Mouse (Mus musculus) heart, postnatal 0 days (tissue): Measurements from ENCODE around the gene Snhg11. TPM values are rescaled to one million over a fixed set of nuclear protein-coding genes. Genes with fewer than 3 reads are reported as not detected.

Experiments used
- ATAC-seq: fragments of 200-750 bp; cut with Nextera tagmentation; 2 replicates; pipeline ENCODE4 v1.8.0; 2017; ENCODE audit warnings: low read depth, moderate number of reproducible peaks, moderate library complexity; ENCODE audit not compliant: insufficient read depth
- DNase-seq: peaks from one replicate; pipeline ENCODE4 v3.0.0-alpha.2; 2016; ENCODE audit warnings: low spot score
- H3K27ac ChIP-seq: fragments of 300-500 bp; sonication (generic); 2 replicates; pipeline ENCODE4 v1.5.1; 2014; ENCODE audit warnings: low read depth, mild to moderate bottlenecking
- H3K27me3 ChIP-seq: fragments of 300-500 bp; sonication (generic); 2 replicates; pipeline ENCODE4 v1.6.1; 2014; ENCODE audit warnings: low read length, mixed read lengths; ENCODE audit not compliant: control insufficient read depth, insufficient read depth
- H3K36me3 ChIP-seq: fragments of 300-500 bp; sonication (generic); replicated peaks from 2 replicates; pipeline ENCODE4 v1.6.1; 2014; ENCODE audit warnings: low read length, mixed read lengths; ENCODE audit not compliant: control insufficient read depth, insufficient read depth
- H3K4me1 ChIP-seq: fragments of 300-500 bp; sonication (generic); 2 replicates; pipeline ENCODE4 v1.6.1; 2014; ENCODE audit warnings: antibody characterized with exemption; ENCODE audit not compliant: control insufficient read depth, insufficient read depth
- H3K4me2 ChIP-seq: fragments of 300-500 bp; sonication (generic); 2 replicates; pipeline ENCODE4 v1.6.1; 2014; ENCODE audit warnings: low read depth, mild to moderate bottlenecking, low read length, moderate library complexity
- H3K4me3 ChIP-seq: fragments of 300-500 bp; sonication (generic); 2 replicates; pipeline ENCODE4 v1.5.1; 2014; ENCODE audit warnings: low read depth, low read length
- H3K9ac ChIP-seq: fragments of 300-500 bp; sonication (generic); replicated peaks from 2 replicates; pipeline ENCODE4 v1.6.1; 2014; ENCODE audit warnings: low read depth, low read length, mixed read lengths
- H3K9me3 ChIP-seq: fragments of 300-500 bp; sonication (generic); replicated peaks from 2 replicates; pipeline ENCODE4 v1.6.1; 2016; ENCODE audit warnings: low read length; ENCODE audit not compliant: control insufficient read depth
- CTCF ChIP-seq: IDR thresholded peaks from 2 replicates; pipeline ENCODE4 v1.5.1; 2016; ENCODE audit warnings: antibody characterized with exemption, control low read depth, low read depth
- EP300 ChIP-seq: IDR thresholded peaks from 2 replicates; pipeline ENCODE4 v1.6.1; 2016; ENCODE audit warnings: antibody characterized with exemption, low read depth
- WGBS: fragments of 180-500 bp; shearing (Covaris S2); extraction: QIAGEN DNeasy Blood & Tissue Kit; methylation state at CpG from one replicate; pipeline ENCODE4 v1.1.7; 2014; 5-methylcytosine and 5-hydroxymethylcytosine counted together
- polyA plus RNA-seq: library from polyadenylated mRNA; unstranded; fragments of >200 nt; fragmentation: Nextera tagmentation; extraction: Ambion mirVana; gene quantifications from 2 replicates; pipeline ENCODE4 v1.2.1, GENCODE M21; 2015
- total RNA-seq: library from RNA; depleted of rRNA; stranded (reverse); fragments of >200 nt; gene quantifications from 2 replicates; pipeline ENCODE4 v1.2.3, GENCODE M21; 2014; ENCODE audit warnings: low replicate concordance

Gene Snhg11
- total and polyA plus RNA-seq, 2 experiments from 2014 or later, result 0.18 to 0.76 TPM

DNA sequence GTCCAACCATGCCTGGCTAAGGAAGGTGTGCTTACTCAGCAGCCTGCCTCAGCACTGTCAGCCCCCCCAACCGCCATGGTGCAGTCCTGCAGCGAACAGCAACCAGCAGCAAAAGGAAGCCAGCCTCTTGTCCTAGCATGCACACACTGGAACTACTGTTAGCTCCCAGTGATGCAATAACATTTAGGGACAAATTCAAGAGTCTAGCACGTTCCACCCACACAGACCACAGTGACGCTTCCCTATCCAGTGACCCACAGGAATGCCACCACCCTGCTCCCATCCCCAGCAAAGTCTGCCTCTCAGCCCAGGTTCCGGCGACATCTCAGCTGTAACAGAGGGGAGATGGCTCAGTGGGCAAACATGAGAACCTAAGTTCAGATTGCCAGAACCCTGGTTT is 29.0 kb upstream of the Snhg11 start:
- ATAC-seq (no peak), DNase-seq (no peak)
- Histone ChIP-seq H3K27ac (no peak overlapping the region), H3K36me3 (no peaks in the 10 kb centered on the region), H3K27me3 (no peaks in the 10 kb centered on the region), H3K4me2 (no peak overlapping the region), H3K4me3 (no peak overlapping the region), H3K9me3 (no peaks in the 10 kb centered on the region), H3K9ac (no peak overlapping the region), H3K4me1 (no peaks in the 10 kb centered on the region)
- TF ChIP-seq EP300 (no peak), CTCF (no peak)
- WGBS, result 65% methylated on average over 6 of the region's 6 CpGs

DNA sequence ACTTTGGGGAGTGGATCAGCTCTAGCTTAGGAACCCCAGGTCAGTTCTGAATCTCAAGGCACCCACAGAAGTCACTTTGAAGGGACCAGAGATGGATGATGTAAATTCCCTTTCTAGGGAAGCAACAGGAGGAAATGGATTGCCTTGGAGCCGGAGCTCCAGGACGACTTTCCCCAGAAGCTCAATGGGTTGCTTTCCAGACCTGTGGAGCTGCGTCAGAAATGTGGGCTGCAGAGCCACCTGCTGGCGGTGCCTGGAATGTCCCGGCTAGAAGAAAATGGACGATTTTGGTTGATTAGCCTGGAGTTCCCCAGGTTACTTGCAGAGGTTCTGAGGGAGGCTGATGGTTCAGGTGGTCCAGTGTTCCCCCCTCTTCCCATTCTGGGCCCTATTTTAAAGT is 27.6 kb upstream of the Snhg11 start:
- ATAC-seq, result peak; percentile 49; the same call in 1 of the 2 replicates
- H3K4me1 ChIP-seq, result no peaks in the 10 kb centered on the region

DNA sequence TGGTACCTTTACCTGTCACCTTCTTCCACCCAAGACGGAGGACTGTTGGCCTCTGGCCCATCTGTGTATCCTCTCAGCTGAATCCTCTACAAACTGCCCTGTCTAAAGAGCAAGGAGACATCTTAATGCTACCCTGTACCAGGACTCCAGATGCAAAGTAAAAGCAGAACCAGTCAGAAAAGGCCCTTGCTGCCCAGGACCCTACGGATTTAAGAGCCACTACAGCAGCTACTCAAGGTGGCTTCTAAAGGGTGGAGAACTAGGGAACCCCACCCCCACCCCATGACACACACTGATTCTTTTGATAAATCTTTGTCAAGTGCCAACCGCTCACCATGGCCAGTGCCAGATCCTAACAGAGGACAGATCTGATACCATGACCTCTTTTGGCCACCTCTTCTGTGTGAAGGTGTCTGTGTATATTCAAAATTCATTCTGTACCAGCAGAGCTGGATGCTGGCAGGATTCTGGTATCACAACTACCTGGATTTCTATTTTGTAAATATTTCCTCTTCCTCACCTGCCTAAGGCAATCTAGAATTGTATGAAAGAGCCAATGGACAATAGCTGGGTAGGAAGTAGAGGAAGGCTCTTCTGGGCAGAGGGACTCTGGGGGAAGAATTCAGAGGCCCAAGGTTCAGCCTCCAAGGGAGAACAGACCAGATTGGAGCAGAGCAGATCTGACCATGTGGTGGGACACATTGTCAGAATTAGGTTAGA is 22.5 kb upstream of the Snhg11 start:
- WGBS, result 75% methylated on average over 3 of the region's 3 CpGs
- Histone ChIP-seq H3K27me3 (no peaks in the 10 kb centered on the region), H3K9me3 (no peaks in the 10 kb centered on the region), H3K27ac (no peak overlapping the region), H3K36me3 (peaks cover 42% of the 10 kb centered on the region), H3K9ac (no peak overlapping the region), H3K4me3 (no peak overlapping the region), H3K4me2 (no peak overlapping the region), H3K4me1 (no peaks in the 10 kb centered on the region)
- DNase-seq, result no peak
- no peak for TF ChIP-seq CTCF
- no peak for TF ChIP-seq EP300
- no peak for ATAC-seq

More for the DNA sequence above, 27.6 kb upstream of the Snhg11 start:
- Histone ChIP-seq H3K27ac (no peak overlapping the region), H3K9ac (no peak overlapping the region), H3K9me3 (no peaks in the 10 kb centered on the region), H3K4me2 (no peak overlapping the region), H3K36me3 (no peaks in the 10 kb centered on the region), H3K4me3 (no peak overlapping the region), H3K27me3 (no peaks in the 10 kb centered on the region)
- peak; percentile 55 for DNase-seq
- under 1% methylated on average over 6 of the region's 6 CpGs for WGBS
- TF ChIP-seq CTCF, result peak; percentile 82
- TF ChIP-seq EP300, result no peak

DNA sequence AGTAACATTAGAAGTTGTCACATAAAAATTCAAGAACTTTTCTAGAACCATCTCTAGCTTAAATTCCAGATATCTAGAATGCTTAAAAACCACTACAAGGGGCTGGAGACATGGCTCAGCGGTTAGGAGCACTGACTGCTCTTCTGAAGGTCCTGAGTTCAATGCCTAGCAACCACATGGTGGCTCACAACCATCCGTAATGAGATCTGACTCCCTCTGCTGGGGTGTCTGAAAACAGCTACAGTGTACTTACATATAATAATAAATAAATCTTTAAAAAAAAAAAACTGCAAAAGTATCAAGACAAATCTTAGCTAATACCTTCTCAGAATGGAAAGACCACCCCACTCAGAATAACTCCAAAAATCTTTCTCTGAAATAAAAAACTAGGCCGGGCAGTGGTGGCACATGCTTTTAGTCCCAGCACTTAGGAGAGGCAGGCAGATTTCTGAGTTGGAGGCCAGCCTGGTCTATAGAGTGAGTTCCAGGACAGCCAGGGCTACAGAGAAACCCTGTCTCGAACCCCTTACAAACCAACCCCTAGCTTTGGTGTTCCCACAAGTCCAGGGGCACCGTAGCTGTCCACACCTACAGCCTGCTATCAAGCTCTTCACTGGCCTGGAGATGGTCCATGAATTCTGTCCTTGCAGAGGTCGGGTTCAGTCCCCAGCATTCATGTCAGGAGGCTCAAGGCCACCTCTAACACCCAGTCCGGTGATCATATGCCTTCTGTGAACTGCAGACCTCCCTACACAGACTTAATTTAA is 20.9 kb upstream of the Snhg11 start:
- no peak for ATAC-seq
- H3K4me3 ChIP-seq, result no peak overlapping the region
- no peak overlapping the region for H3K4me2 ChIP-seq
- H3K9me3 ChIP-seq, result no peaks in the 10 kb centered on the region
- H3K27ac ChIP-seq, result no peak overlapping the region
- H3K27me3 ChIP-seq, result no peaks in the 10 kb centered on the region
- DNase-seq, result no peak
- WGBS, result 71% methylated on average over 7 of the region's 7 CpGs
- no peaks in the 10 kb centered on the region for H3K4me1 ChIP-seq
- no peak overlapping the region for H3K9ac ChIP-seq
- TF ChIP-seq EP300 (no peak), CTCF (no peak)
- H3K36me3 ChIP-seq, result peaks cover 58% of the 10 kb centered on the region

DNA sequence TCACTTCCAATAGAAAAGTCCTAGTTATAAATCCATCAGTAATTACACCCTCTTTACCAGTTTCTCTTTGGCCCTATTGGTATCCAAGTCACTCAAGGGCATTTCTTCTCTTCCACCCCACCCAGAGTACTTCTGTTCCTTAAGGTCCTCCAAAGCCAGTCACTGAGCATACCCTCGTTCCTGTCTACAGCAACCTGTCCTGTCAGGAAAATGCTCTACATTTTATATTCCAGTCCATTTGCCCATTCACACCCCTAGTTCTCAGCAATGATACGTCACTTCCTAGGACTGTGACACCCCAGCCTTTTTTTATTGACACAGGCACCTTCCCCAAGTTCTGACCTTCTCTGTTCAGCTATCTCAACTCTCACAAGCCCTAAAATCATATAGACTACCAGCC is 20.2 kb upstream of the Snhg11 start:
- Histone ChIP-seq H3K9ac (no peak overlapping the region), H3K27ac (no peak overlapping the region), H3K4me1 (peaks cover 3% of the 10 kb centered on the region; the same call in 1 of the 2 replicates), H3K4me3 (no peak overlapping the region), H3K9me3 (no peaks in the 10 kb centered on the region), H3K4me2 (no peak overlapping the region), H3K27me3 (no peaks in the 10 kb centered on the region), H3K36me3 (peaks cover 65% of the 10 kb centered on the region)
- WGBS, result 84% methylated on average over 2 of the region's 2 CpGs
- TF ChIP-seq EP300, result no peak
- no peak for TF ChIP-seq CTCF
- no peak for DNase-seq
- no peak for ATAC-seq
